Mouse (Mus musculus): ENCODE results near the gene Mtmr11.
A peak's percentile ranks its signal among the peaks of the same experiment; 100 is the strongest.

Mtmr11 gene

GRCm38 (mm10) chr3:96219191-96219641 lies 57.4 kb downstream of the Mtmr11 start:
- DNase-seq (ENCODE audit: low spot score), result no peak

GRCm38 (mm10) chr3:96219661-96220130 lies 57.9 kb downstream of the Mtmr11 start, which contains the start of the genes Bola1 and Hist2h2ab:
Bola1 (minus strand) TSS chr3:96219709.
Hist2h2ab (plus strand) TSS chr3:96219865.
- DNase-seq (ENCODE audit: low spot score), result peak; percentile 88

DNA sequence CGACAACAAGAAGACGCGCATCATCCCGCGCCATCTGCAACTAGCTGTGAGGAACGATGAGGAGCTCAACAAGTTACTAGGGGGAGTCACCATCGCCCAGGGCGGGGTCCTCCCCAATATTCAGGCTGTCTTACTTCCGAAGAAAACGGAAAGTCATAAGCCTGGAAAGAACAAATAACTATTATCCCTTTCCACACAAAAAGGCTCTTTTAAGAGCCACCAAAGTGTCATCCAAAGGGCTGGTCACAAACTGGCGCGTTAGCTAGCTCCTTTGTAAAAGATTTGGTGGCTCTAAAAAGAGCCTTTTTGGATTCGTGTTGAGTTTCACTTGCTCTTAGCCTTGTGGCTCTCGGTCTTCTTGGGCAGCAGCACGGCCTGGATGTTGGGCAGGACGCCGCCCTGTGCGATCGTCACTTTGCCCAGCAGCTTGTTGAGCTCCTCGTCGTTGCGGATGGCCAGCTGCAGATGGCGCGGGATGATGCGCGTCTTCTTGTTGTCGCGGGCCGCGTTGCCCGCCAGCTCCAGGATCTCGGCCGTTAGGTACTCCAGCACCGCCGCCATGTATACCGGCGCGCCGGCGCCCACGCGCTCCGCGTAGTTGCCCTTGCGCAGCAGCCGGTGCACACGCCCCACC lies 58.4 kb downstream of the Mtmr11 start:
- peak; percentile 50 for DNase-seq (ENCODE audit: low spot score)

- DNase-seq (ENCODE audit: low spot score), result peak; percentile 96
Measured at GRCm38 (mm10) chr3:96220765-96221639, 59.2 kb downstream of the Mtmr11 start, which contains the start of the genes Hist2h2ac and Hist2h2be. Hist2h2ac (minus strand) TSS chr3:96220880. Hist2h2be (plus strand) TSS chr3:96221119.

All from adipocyte (in vitro differentiated cells).